Mouse (Mus musculus) adipocyte (in vitro differentiated cells): ENCODE data around the gene Slx1b.
A peak's percentile ranks its signal among the peaks of the same experiment; 100 is the strongest.
"Not testable (repeated sequence)": the region's sequence is repeated elsewhere in the genome, so short reads cannot be mapped to it uniquely, and the experiment has no call there.

Experiments used
- DNase-seq: peaks from one replicate; pipeline ENCODE4 v3.0.0-alpha.2; 2016; ENCODE audit warnings: low spot score

Gene Slx1b

DNA sequence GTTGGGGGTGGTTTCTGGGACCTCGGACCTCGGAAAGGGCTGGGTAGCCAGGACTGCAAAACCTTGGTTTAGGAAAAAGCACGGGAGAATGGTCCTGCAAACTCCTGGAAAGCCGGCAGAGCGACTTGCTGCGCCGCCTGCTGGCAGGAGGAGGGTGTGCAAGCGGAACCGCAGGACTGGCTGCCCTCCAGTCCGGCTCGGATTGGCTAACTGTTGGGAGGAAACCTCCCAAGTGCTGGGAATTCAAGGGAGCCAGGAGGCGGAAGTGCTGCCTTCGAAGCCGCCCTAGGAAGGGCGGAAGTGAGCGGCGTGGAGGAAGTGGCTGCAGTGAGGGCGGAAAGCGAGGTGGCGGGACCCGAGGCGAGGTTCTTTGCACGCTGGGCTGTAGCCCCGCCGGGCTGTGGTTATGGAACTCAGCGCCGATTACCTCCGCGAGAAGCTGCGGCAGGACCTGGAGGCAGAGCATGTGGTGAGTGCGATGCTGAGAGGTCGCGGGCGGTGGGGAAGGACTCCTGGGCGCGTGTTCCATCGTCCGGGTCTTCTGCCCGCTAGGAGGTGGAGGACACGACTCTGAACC is at the start of gene Slx1b:
Gene Slx1b, minus strand, starts transcription at position 154 of the 577 bp plus-strand sequence.
- DNase-seq, result peak; percentile 93

DNA sequence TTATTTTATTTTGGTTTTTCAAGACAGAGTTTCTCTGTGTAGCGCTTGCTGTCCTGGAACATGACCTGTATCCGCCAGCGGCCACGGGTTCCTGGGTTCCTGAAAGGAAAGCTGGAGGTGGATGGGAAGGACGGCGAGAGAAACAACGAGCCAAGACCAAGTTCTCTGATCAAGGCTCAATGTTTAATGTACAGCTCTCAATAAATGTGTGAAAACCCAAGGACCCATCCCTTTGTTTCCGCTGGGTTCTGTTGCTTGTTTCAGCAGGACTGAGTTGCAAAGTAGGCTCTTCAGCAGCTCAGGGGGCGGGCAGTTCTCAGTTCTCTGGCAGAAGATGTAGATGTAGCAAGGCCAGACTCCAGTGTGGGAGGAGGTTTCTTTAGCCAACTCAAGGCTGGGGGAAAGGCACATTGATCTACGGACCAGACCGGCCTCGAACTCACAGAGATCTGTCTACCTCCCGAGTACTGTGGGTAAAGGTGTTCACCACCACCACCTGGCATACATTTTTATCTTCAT is 46.4 kb upstream of the Slx1b start:
- DNase-seq, result peak; percentile 13

DNA sequence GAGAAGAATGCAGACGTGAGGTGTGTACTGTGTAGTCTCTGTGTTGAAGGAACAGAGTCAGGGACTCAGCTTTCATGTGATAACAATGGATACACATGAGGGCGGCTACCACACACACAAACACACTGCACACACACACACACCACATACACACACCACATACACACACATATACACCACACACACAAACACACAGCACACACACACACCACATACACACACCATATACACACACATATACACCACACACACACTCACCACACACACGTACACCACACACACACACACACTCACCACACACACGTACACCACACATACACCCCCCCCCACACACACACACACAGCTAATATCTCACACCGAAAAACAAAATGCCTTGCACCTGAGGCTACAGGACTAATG is 45.9 kb upstream of the Slx1b start:
- no peak for DNase-seq

DNA sequence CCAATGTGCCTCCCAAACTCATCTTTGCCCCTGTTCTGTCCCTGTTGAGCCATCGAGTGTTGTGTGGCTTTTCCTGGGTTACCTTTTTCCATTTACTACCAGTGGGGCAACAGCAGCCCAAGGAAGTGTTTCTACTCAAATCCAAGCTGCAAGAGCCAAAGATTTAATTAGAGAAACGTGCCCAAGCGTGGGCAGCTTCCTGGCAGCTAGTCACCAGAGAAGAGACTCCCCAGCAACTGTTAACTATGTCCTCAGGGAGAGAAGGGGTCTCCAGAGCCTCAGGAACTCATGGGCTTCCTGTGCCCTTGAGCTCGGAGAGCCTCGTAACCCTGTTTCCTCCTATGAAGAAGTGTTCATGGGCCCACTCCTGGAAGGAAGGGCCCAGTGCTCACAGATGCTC is 45.4 kb upstream of the Slx1b start:
- no peak for DNase-seq

DNA sequence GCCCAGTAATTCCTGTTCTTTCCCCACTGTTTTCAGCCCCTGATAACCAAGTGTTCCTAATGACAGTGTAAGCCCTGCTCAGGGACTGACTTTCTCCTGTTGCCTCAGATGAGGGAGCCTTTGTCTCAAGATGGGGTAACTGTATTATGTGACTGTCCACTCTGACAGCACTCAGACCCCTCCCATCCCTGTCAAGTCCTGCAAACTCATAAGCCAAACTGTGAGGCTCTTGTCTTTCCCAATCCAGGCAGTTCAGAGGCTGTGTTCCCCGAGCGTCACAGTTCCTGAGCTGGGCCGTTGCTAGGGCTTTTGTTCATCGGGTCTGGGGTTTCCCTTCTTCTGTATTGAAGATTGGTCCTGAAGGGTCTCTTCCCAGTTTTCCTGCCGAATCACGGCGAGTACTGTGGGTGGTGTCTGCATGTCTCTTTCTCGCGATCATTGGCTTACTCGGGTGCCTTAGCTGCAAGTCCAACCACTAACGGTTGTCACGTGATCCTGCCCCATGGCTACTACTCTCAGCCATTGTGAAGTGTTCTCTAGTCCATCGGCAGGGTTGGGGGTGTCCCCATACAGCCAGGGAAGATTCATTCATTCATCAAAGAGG is 44.6 kb upstream of the Slx1b start:
- no peak for DNase-seq

DNA sequence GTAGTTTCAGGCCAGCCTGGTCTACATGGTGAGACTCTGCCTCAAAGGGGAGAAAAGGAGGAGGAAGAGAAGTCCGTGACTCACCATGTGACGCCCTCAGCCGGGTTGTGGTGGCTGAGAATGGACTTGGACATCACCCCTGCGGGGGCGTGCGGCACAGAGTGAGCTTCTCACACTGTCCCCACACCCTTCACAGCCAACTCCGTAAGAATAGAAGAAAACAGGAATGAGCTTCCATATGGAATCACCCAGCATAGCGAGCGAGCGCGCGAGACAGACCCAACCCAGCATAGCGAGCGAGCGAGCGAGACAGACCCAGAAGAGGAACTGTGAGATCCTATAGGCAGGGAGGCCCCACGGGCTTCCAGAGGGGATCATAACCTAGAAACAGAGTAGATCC is 44.0 kb upstream of the Slx1b start:
- DNase-seq, result no peak

DNA sequence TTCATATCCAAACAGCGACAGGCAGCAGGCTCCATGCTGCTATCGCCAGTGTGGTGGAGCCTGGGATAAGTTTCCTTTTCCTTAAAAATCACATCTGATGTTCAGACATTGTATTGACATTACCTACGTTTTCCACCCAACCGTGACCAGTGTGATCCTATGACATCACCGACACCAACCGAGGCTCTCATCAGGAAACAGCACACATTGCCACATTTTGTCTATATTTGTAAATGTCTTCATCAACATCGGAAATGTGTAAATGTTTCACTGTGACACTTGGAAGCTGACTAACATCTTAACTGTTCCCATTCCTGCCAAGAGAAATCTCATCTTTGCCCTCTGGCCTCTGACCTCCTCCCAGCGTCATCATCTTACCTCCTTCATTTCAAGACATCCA is 40.5 kb upstream of the Slx1b start:
- DNase-seq, result no peak

DNA sequence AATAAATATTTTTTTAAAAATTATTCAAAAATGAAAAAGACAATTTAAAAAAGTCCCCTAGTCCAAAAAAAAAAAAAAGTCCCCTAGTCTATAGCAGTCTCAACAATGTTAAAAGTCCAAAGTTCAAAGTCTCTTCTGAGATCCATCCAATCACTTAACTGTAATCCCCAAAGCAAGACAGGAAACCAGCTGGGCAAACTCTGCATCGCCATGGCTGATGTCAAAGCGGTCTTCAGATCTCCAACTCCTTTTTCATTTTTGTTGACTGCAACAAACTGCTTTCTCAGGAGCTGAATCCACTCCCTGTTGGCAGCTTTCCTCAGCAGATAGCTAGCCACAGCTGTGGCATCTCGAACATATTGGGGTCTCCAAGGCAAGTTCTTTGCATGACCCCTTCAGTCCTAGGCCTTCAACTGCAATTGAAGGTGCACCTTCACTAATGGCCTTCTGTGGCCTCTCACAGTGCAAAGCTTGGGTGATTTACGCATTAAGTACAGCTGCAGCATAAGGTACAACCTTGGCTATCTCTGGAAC is 34.7 kb upstream of the Slx1b start:
- not testable (repeated sequence) for DNase-seq

DNA sequence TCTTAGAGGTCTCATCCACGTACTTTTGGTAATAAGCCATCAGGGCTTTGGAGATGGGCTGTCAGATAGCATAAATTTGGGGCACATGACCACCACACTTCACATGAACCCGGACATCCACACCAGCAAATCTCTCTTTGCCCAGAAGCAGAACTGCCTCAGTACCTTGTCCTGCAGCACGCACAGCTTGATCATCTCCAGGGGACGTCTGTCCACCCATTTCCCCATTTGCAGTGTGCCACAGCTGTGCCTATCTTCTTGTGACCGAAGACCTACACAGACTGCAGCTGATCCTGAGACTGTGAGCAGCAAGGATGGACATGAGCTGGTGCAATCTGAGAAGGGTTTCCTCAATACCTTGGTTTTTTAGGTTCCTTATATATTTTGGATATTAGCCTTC is 30.1 kb upstream of the Slx1b start:
- no peak for DNase-seq

DNA sequence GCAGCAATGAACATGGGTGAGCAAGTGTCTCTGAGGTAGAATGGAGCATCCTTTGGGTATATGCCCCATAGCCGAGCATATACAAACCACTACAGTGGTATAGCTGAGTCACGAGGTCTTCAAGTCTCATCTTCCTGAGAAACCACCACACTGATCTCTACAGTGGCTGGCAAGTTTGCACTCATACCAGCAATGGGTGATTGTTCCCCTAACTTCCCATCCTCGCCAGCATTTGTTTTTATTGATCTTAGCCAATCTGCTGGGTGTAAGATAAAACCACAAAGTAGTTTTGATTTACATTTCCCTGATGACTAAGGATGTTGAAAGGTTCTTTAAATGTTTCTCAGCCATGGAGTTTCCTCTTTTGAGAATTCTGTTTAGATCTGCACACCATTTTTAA is 29.5 kb upstream of the Slx1b start:
- DNase-seq, result no peak

DNA sequence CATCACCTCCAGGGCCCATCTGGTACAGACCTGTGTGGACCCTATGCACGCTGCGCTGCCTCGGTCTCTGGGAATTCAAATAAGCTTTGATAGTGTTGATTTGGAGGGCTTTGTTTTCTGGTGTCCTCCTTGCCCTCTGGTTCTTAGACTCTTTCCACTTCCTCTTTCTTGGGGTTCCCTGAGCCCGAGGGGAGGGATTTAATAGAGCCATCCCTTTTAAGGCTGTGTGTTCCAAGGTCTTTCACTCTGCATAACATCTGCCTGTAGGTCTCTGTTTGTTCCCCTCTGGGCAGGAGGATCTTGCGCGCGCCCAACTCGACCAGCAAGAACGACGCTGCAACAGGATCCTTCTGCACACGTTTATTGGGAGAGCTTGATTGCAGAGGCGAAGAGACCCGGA is 26.1 kb upstream of the Slx1b start:
- DNase-seq, result no peak

DNA sequence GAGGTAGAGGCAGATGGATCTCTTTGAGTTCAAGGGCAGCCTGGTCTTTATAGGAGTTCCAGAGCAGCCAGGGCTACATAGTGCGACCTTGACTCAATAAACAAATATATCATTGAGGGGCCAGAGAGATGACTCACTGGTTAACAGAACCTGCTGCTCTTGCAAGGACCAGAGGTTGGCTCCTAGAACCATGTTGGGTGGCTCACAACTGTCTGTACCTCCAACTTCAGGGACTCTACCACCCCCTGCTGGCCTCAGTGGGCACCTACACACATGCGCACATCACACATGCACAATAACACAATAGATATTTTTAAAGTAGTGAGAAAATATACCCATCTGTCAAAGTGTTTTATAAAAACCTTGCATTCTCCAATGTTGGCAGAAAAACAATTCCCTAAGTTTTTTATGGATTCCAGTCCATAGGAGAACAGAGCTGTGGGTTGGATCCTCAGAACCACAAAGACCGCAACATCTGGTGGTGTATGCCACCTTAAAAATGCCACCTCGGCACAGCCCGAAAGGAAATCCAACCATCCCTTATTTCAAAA is 23.3 kb upstream of the Slx1b start:
- no peak for DNase-seq

DNA sequence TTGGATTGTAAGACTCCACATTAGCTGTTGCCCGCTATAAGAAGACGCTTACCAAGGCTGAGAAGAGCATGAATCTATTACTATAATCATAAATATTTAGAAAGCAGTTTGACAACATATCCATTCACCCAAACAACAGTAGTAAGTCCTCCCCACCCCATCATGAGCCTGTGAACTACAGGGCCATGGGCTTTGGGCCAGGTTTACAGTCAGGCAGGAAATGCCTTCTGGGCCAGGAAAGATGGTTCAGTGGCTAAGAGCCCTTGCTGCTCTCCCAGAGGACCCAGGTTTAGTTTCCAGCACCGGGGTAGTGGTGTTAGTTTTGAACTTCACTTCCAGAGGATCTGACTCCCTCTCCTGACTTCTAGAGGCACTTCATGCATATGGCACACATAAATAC is 22.0 kb upstream of the Slx1b start:
- DNase-seq, result no peak

DNA sequence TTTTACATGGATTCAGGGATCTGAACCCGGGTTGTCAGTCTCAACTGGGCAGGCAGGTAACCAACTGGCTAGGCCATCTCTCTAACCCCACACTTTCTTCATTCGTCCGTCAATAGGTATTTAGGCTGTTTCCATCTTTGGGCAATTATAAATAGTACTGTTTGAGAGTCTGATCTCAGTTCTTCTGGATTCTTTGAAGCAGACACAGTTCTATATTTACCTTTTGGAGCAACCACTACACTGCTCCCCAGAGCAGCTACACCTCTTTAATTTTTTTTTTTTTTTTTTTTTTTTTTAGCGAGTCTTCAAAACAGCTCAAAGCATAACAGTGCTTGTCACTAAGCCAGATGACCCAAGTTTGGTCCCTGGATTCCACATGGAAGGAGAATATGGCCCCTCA is 20.1 kb upstream of the Slx1b start:
- no peak for DNase-seq

DNA sequence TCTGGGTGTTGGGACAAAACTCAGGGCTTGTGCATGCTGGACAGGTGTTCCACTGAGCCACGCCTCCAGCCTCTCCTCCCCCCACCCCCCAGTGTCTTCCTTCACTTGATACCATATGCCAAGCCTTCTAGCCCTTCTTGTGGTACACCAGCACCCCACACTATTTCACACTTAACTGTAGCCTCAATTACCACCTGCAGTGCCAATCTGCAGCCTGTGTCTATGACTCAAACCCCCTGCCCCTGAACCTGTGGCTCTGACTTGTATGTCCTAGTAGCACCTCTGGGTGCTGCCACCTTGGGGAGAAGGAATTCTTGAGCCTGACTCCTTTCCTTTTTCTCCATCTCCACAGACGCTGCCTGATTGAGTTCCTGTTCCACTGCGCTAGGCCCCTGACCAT is 16.3 kb upstream of the Slx1b start:
- DNase-seq, result no peak

DNA sequence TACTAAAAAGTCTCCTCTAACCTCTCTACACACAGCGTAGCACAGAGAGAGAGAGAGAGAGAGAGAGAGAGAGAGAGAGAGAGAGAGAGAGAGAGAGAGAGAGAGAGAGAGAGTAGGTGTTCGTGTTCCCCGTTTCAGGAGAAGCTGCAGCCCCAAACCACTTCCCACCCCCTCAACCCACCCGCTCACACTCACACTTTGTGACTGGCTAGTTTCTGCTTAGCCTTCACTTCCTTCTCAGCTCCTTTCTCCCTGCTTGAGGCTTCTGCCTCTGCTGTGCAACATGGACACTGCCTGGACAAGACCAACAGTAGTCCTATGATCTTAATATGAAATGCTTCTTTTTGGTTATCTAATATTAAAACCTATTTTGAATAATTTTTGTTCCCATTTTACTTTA is 14.7 kb upstream of the Slx1b start:
- DNase-seq, result no peak

DNA sequence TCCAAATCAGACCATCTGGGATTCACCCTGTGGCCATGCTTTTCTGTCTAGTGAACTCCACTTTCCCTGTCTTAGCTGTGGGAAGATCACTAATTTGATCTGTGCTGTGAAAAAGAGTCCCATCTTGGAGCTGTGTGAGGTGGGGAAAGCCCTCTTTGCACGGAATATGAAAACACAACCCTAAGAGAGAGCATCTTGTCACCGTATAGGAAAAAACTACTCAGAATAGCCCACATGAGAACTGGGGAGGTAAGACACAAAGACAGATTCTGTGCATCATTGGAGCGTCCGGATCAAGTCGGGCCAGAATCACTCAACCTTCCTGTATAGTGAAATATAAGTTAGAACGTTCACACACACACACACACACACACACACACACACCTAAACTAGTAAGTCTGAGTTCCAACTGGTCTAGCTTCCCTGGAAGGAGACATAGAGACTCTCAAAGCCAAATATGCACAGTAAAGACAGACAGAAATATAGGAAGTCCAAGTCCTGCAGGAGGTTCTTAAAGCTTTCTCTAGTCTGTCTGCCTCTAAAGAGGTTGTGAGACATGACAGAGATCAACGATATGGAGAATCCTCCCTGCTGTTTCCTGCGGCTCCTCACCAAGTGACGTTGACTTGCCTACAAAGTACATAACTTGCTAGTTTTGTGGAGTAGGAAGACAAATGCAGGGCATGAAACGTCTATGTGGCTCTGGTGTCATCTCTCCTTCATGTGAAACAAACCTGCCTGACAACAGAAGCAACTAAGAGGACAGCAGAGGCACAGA is 12.8 kb upstream of the Slx1b start:
- no peak for DNase-seq

DNA sequence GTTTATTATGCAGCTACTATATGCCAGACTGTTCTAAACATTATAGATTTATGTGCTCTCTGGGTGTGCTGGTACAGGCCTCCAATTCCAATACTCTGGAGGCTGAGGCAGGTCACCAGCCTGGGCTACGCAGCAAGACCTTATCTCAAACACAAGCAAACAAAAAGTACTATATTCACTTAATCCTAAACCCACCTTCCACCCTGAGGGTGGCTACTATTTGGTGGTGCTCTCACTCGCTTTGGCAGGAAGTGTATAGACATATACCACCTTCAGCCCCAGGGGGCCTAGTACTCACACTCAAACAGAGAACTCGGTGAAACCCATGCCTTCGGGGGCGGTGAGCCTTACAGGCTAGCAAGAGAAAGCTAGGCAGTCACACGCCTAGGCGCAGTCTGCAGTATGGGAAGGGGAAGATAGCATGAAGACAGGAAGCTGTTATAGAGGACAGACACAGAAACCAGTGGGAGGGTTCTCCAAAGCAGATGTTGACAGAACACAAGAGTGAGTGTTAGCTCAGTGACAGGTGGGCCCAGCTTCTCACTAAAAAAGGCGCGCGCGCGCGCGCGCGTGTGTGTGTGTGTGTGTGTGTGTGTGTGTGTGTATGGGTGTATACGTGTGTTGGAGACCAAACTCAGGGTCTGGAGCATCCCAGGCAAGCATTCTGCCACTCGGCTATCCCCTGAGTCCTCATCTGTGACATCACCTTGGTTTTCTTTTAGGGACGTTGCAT is 12.0 kb upstream of the Slx1b start, which contains the start of gene Coro1a:
Gene Coro1a, minus strand, starts transcription at position 346 of the 733 bp plus-strand sequence.
- no peak for DNase-seq

DNA sequence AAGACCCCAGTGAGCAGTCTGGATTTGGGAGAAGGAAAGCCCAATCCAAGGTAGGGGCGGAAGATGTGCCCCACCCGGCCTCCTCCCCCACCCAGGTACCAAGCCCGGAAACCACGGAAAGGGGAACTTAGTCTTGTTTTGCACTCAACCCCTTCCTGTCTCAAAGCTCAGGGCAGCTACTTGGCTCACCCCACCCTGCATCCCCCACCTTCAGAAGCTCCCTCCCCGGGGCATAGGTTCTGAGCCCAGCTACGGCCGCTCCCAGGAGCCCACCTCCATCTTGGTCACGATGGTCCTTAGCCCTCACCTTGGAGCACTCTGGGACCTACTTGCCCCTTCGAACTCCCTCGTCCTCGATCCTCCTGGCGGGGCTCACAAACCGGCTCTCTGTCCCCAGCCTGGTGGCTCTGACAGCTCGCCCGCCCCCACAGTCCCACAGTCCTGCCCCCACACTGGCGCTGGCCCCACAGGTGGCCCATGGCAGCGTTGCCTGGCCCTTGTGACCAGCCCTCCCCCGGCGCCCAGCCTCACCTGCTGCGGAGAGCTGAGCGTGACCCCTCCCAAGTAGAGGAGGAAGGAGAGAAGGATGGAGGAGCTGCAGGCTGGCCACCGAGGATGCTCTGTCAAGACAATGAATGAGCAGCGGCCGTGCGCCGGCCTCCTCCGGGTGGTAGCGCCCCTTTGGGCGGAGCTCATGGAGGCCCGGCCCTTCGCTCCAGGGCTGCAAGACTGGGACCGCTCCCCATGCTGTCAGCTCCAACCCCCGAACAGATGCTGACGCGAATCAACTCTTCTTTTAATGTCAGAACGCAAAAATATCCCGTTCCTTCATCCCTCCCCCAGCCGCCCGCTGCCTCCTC is 8.8 kb upstream of the Slx1b start:
- DNase-seq, result no peak

DNA sequence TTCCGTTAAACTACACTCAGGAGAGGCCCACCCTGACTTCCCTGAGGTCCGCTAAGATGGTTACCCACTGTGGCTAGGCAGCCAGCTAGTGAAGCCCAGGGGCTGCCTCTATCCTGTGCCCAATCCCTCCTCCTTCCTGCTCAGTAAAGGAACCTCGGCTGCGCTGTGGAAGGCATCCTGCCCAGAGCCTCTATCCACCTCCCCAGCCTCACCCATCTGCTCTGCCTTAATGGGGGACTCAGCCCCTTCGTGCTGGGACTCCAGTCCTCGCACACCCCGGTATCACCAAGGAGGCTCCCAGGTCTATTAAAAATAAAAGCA is 8.1 kb upstream of the Slx1b start:
- DNase-seq, result no peak
